In genomic region chr6:95261001-95261400, GRCm38 (mm10) we compare ENCODE assay signal across 32 mouse cellular contexts.
DNase-seq lines count a peak whose midpoint lies in the region; ATAC-seq and TF ChIP-seq lines count a peak whose summit lies in the region.
"Had no signal": no experiment of that assay in that cellular context is flagged by ENCODE, and none has a peak within 500 bp of the region (broad histone marks: within the 10 kb centered on the region; RNA-seq: fewer than 3 reads in every experiment).

No protein-coding gene starts in this region.

- H3K36me3 ChIP-seq in midbrain, postnatal 0 days (ENCODE audit: insufficient read depth, low read length): no peaks in the 10 kb centered on the region
- H3K36me3 ChIP-seq in midbrain, embryonic 15.5 days (replicated peaks): no peaks in the 10 kb centered on the region
- H3K36me3 ChIP-seq: embryonic facial prominence, embryonic 10.5 days; embryonic facial prominence, embryonic 15.5 days; heart, embryonic 10.5 days; heart, embryonic 15.5 days; hindbrain, embryonic 13.5 days; kidney, embryonic 15.5 days had no signal

- H3K4me2 ChIP-seq in midbrain, postnatal 0 days (ENCODE audit: low read depth, low read length, poor library complexity, severe bottlenecking): no peak overlapping the region
- no peak overlapping the region for H3K4me2 ChIP-seq in midbrain, embryonic 15.5 days
- H3K4me2 ChIP-seq: embryonic facial prominence, embryonic 15.5 days; forebrain, embryonic 13.5 days; heart, embryonic 15.5 days; hindbrain, embryonic 13.5 days; kidney, embryonic 15.5 days had no signal

- TF ChIP-seq CTCF in midbrain, postnatal 0 days (IDR thresholded peaks at IDR 0.05): no peak

- no peaks in the 10 kb centered on the region for H3K4me1 ChIP-seq in midbrain, postnatal 0 days (ENCODE audit: insufficient read depth, low read length)
- H3K4me1 ChIP-seq in midbrain, embryonic 15.5 days: no peaks in the 10 kb centered on the region
- H3K4me1 ChIP-seq: embryonic facial prominence, embryonic 10.5 days; embryonic facial prominence, embryonic 15.5 days; heart, embryonic 10.5 days; heart, embryonic 15.5 days; kidney, embryonic 15.5 days had no signal

- intact Hi-C loops in heart, postnatal 14 days (cut with DNase I): no loop called here

- no peak overlapping the region for H3K4me3 ChIP-seq in midbrain, postnatal 0 days (ENCODE audit: low read depth, low read length)
- no peak overlapping the region for H3K4me3 ChIP-seq in midbrain, embryonic 15.5 days
- H3K4me3 ChIP-seq: embryonic facial prominence, embryonic 10.5 days; embryonic facial prominence, embryonic 15.5 days; forebrain, embryonic 13.5 days; heart, embryonic 10.5 days; heart, embryonic 15.5 days; hindbrain, embryonic 13.5 days; kidney, embryonic 15.5 days had no signal

- peak; percentile 83 to 85 for DNase-seq in cerebellum, postnatal 10 days
- DNase-seq in cerebellum, adult 8-10 months: no peak
- peak; percentile 4 for DNase-seq in heart, adult 8-10 months (ENCODE audit: low spot score)
- DNase-seq in heart, postnatal 14 days: no peak
- DNase-seq in midbrain, postnatal 0 days (ENCODE audit: low spot score): peak; percentile 64
- no peak for DNase-seq in urinary bladder, adult 18-20 months (ENCODE audit: low spot score in 2 of 2)
- DNase-seq in ovary, postnatal 14 days (ENCODE audit: low spot score): no peak
- DNase-seq: adrenal gland, postnatal 10 days; cerebellum, adult 11-12 months; gastrocnemius, postnatal 14 days; heart, postnatal 36 days; kidney, postnatal 4 days; layer of hippocampus, postnatal 36 days; liver; lung, adult 2 months; lung, postnatal 10 days; midbrain, embryonic 14.5 days; right cerebral cortex, adult 18-20 months; spleen, adult 18-20 months; thymus, postnatal 25 days had no signal

- no peaks in the 10 kb centered on the region for H3K9me3 ChIP-seq in midbrain, postnatal 0 days (ENCODE audit: low read length)
- no peaks in the 10 kb centered on the region for H3K9me3 ChIP-seq in midbrain, embryonic 15.5 days
- H3K9me3 ChIP-seq: embryonic facial prominence, embryonic 10.5 days; embryonic facial prominence, embryonic 15.5 days; forebrain, embryonic 13.5 days; heart, embryonic 10.5 days; heart, embryonic 15.5 days; hindbrain, embryonic 13.5 days; kidney, embryonic 15.5 days had no signal

- WGBS in midbrain, postnatal 0 days: 52% methylated on average over 1 of the region's 1 CpGs
- 49% methylated on average over 1 of the region's 1 CpGs for WGBS in midbrain, embryonic 15.5 days

- ATAC-seq in midbrain, postnatal 0 days (ENCODE audit: low FRiP score): no peak
- no peak for ATAC-seq in midbrain, embryonic 15.5 days (replicated peaks)
- ATAC-seq: forebrain, embryonic 13.5 days; intestine, postnatal 0 days had no signal

- no peak overlapping the region for H3K27ac ChIP-seq in midbrain, postnatal 0 days (ENCODE audit: low read depth, low read length)
- H3K27ac ChIP-seq in midbrain, embryonic 15.5 days: no peak overlapping the region
- H3K27ac ChIP-seq: embryonic facial prominence, embryonic 10.5 days; embryonic facial prominence, embryonic 15.5 days; forebrain, embryonic 13.5 days; heart, embryonic 10.5 days; heart, embryonic 15.5 days; hindbrain, embryonic 13.5 days; kidney, embryonic 15.5 days; liver, embryonic 14.5 days; macrophage had no signal

- H3K9ac ChIP-seq in midbrain, postnatal 0 days (replicated peaks; ENCODE audit: low read length, poor library complexity, severe bottlenecking): no peak overlapping the region
- no peak overlapping the region for H3K9ac ChIP-seq in midbrain, embryonic 15.5 days
- H3K9ac ChIP-seq: embryonic facial prominence, embryonic 15.5 days; forebrain, embryonic 13.5 days; heart, embryonic 15.5 days; hindbrain, embryonic 13.5 days; kidney, embryonic 15.5 days; liver, embryonic 14.5 days had no signal

- no peaks in the 10 kb centered on the region for H3K27me3 ChIP-seq in midbrain, postnatal 0 days (ENCODE audit: insufficient read depth, low read length)
- H3K27me3 ChIP-seq in midbrain, embryonic 15.5 days (replicated peaks): no peaks in the 10 kb centered on the region
- H3K27me3 ChIP-seq: CH12.LX; embryonic facial prominence, embryonic 15.5 days; forebrain, embryonic 13.5 days; heart, embryonic 15.5 days; hindbrain, embryonic 13.5 days; kidney, embryonic 15.5 days had no signal

Comparison
In these comparisons a context has a peak if more than half of its experiments do, and no peak if none do; other contexts are left out.
1. DNase-seq: peak in cerebellum, postnatal 10 days (2 of 2), heart, adult 8-10 months (single experiment) and midbrain, postnatal 0 days (single experiment); none in cerebellum, adult 8-10 months (single experiment), heart, postnatal 14 days (0 of 2), urinary bladder, adult 18-20 months (0 of 2) and ovary, postnatal 14 days (single experiment).